Mouse (Mus musculus) MEL (cell line): ENCODE data around the gene Kirrel3. TPM values are rescaled to one million over a fixed set of nuclear protein-coding genes. Genes with fewer than 3 reads are reported as not detected.

ENCODE experiments used
- DNase-seq: peaks from one replicate; pipeline ENCODE4 v3.0.0; 2011; ENCODE audit warnings: low read depth, low spot score
- H3K27ac ChIP-seq: 2 replicates; pipeline ENCODE4 v1.5.1; 2012; ENCODE audit warnings: low read depth, mild to moderate bottlenecking, control low read depth, low read length, moderate library complexity; ENCODE audit not compliant: control insufficient read depth
- H3K27me3 ChIP-seq, 2 experiments: fragments of 150-350 bp in 1 of 2; sonication (generic) in 1 of 2; 2 replicates each; pipeline ENCODE4 v1.6.1; 2012; ENCODE audit warnings: low read length in 2 of 2, mild to moderate bottlenecking in 2 of 2, improper control_type of control experiment in 1 of 2, moderate library complexity in 1 of 2; ENCODE audit not compliant: insufficient read depth in 2 of 2, control insufficient read depth in 1 of 2
- H3K36me3 ChIP-seq, 2 experiments: 2 replicates each; pipeline ENCODE4 v1.6.1; 2012 to 2014; ENCODE audit warnings: low read length in 2 of 2, improper control_type of control experiment in 1 of 2, inconsistent platforms in 1 of 2, mild to moderate bottlenecking in 1 of 2; ENCODE audit not compliant: insufficient read depth in 2 of 2, control insufficient read depth in 1 of 2
- H3K4me1 ChIP-seq, 2 experiments: fragments of 150-350 bp in 1 of 2; sonication (generic) in 1 of 2; 2 replicates each; pipeline ENCODE4 v1.6.1; 2012; ENCODE audit warnings: low read length in 2 of 2, improper control_type of control experiment in 1 of 2, mild to moderate bottlenecking in 1 of 2; ENCODE audit not compliant: insufficient read depth in 2 of 2, control insufficient read depth in 1 of 2
- H3K4me3 ChIP-seq, 2 experiments: fragments of 150-350 bp in 1 of 2; sonication (generic) in 1 of 2; 2 replicates each; pipeline ENCODE4 v1.5.1; 2012; ENCODE audit warnings: low read depth in 2 of 2, low read length in 2 of 2, mild to moderate bottlenecking in 2 of 2, moderate library complexity in 2 of 2, control low read depth in 1 of 2, improper control_type of control experiment in 1 of 2; ENCODE audit not compliant: control insufficient read depth in 1 of 2, insufficient read depth in 1 of 2
- H3K79me2 ChIP-seq: 2 replicates; pipeline ENCODE4 v1.6.1; 2012; ENCODE audit warnings: mild to moderate bottlenecking, low read length, moderate library complexity; ENCODE audit not compliant: control insufficient read depth, poor library complexity, insufficient read depth
- H3K9ac ChIP-seq: 2 replicates; pipeline ENCODE4 v1.6.1; 2012; ENCODE audit warnings: low read depth, mild to moderate bottlenecking, control low read depth, low read length, moderate library complexity; ENCODE audit not compliant: control insufficient read depth, poor library complexity, severe bottlenecking
- H3K9me3 ChIP-seq: fragments of 150-350 bp; sonication (generic); replicated peaks from 2 replicates; pipeline ENCODE4 v1.6.1; 2012; ENCODE audit warnings: mild to moderate bottlenecking, low read length, improper control_type of control experiment, moderate library complexity; ENCODE audit not compliant: insufficient read depth
- CTCF ChIP-seq, 3 experiments: IDR thresholded peaks in 2 of 3; conservative IDR thresholded peaks in 1 of 3; 2 replicates each; pipeline ENCODE4 v1.5.1; 2011 to 2012; ENCODE audit warnings: low read length in 3 of 3, low read depth in 2 of 3, mild to moderate bottlenecking in 2 of 3, improper control_type of control experiment in 1 of 3, inconsistent platforms in 1 of 3, mixed read lengths in 1 of 3, moderate library complexity in 1 of 3; ENCODE audit not compliant: control insufficient read depth in 1 of 3, insufficient read depth in 1 of 3, poor library complexity in 1 of 3, severe bottlenecking in 1 of 3
- ELF1 ChIP-seq: IDR thresholded peaks from 2 replicates; pipeline ENCODE4 v1.6.1; 2014; ENCODE audit warnings: low read depth, mild to moderate bottlenecking, inconsistent platforms, low read length, improper control_type of control experiment, moderate library complexity
- EP300 ChIP-seq, 2 experiments: IDR thresholded peaks; 2 replicates each; pipeline ENCODE4 v1.6.1; 2011; ENCODE audit warnings: improper control_type of control experiment in 2 of 2, low read length in 2 of 2, low read depth in 1 of 2, mild to moderate bottlenecking in 1 of 2
- JUND ChIP-seq: IDR thresholded peaks from 2 replicates; pipeline ENCODE4 v1.6.1; 2011; ENCODE audit warnings: low read depth, mild to moderate bottlenecking, improper control_type of control experiment, low read length
- KAT2A ChIP-seq: conservative IDR thresholded peaks from 2 replicates; pipeline ENCODE4 v1.6.1; 2012; ENCODE audit warnings: low read depth, low read length, improper control_type of control experiment, inconsistent platforms
- MEF2A ChIP-seq: IDR thresholded peaks from 2 replicates; pipeline ENCODE4 v1.6.1; 2014; ENCODE audit warnings: low read depth, mild to moderate bottlenecking, inconsistent platforms, low read length, improper control_type of control experiment; ENCODE audit not compliant: poor library complexity, insufficient replicate concordance, severe bottlenecking; ENCODE audit errors: extremely low read depth
- NELFE ChIP-seq: IDR thresholded peaks from 2 replicates; pipeline ENCODE4 v1.6.1; 2011; ENCODE audit warnings: low read depth, low read length, improper control_type of control experiment
- NRF1 ChIP-seq: IDR thresholded peaks from 2 replicates; pipeline ENCODE4 v1.6.1; 2014; ENCODE audit warnings: low read depth, mild to moderate bottlenecking, inconsistent platforms, low read length, improper control_type of control experiment, moderate library complexity; ENCODE audit not compliant: poor library complexity, insufficient read depth, severe bottlenecking
- POLR2A ChIP-seq, 2 experiments: IDR thresholded peaks; 2 replicates each; pipeline ENCODE4 v1.6.1; 2011 to 2012; ENCODE audit warnings: low read length in 2 of 2, mild to moderate bottlenecking in 2 of 2, control low read depth in 1 of 2, improper control_type of control experiment in 1 of 2, low read depth in 1 of 2, moderate library complexity in 1 of 2; ENCODE audit not compliant: control insufficient read depth in 1 of 2, insufficient read depth in 1 of 2, poor library complexity in 1 of 2
- TAL1 ChIP-seq: IDR thresholded peaks from 2 replicates; pipeline ENCODE4 v1.6.1; 2012; ENCODE audit warnings: mild to moderate bottlenecking, inconsistent platforms, low read length, moderate library complexity, mixed read lengths
- UBTF ChIP-seq: IDR thresholded peaks from 2 replicates; pipeline ENCODE4 v1.6.1; 2012; ENCODE audit warnings: low read depth, mild to moderate bottlenecking, inconsistent platforms, low read length, improper control_type of control experiment, moderate library complexity, borderline replicate concordance; ENCODE audit not compliant: insufficient read depth
- USF2 ChIP-seq, 2 experiments: IDR thresholded peaks; 2 replicates each; pipeline ENCODE4 v1.6.1; 2011 to 2012; ENCODE audit warnings: improper control_type of control experiment in 2 of 2, low read length in 2 of 2, borderline replicate concordance in 1 of 2, inconsistent platforms in 1 of 2, low read depth in 1 of 2, mild to moderate bottlenecking in 1 of 2; ENCODE audit not compliant: insufficient read depth in 1 of 2
- ZKSCAN1 ChIP-seq: IDR thresholded peaks from 2 replicates; pipeline ENCODE4 v1.6.1; 2012; ENCODE audit warnings: low read depth, mild to moderate bottlenecking, inconsistent platforms, low read length, improper control_type of control experiment, moderate library complexity
- ZNF384 ChIP-seq: IDR thresholded peaks from 2 replicates; pipeline ENCODE4 v1.6.1; 2012; ENCODE audit warnings: low read depth, mild to moderate bottlenecking, inconsistent platforms, low read length, improper control_type of control experiment
- polyA plus RNA-seq, 2 experiments: library from polyadenylated mRNA; stranded (reverse) in 1 of 2; unstranded in 1 of 2; fragments of >175 nt in 1 of 2; fragments of >200 nt in 1 of 2; gene quantifications; 2 replicates each; pipeline versions ENCODE4 v1.2.1 to v1.2.4; 2012; ENCODE audit warnings: low replicate concordance in 2 of 2, low read depth in 1 of 2; ENCODE audit not compliant: insufficient read length in 2 of 2, insufficient read depth in 1 of 2, missing spikeins in 1 of 2
- total RNA-seq: library from RNA; depleted of rRNA; stranded (reverse); fragments of 300-350 nt; gene quantifications from 2 replicates; pipeline ENCODE4 v1.2.3, GENCODE M21; 2012

Gene Kirrel3
- total and polyA plus RNA-seq, 3 experiments = 0.06 TPM; not detected in 2

- no peaks in the 10 kb centered on the region for H3K36me3 ChIP-seq
- H3K27ac ChIP-seq = no peak overlapping the region
- H3K4me1 ChIP-seq = no peaks in the 10 kb centered on the region
- no peak for DNase-seq
- H3K4me3 ChIP-seq = no peak overlapping the region
- no peak overlapping the region for H3K9ac ChIP-seq
- H3K79me2 ChIP-seq = no peaks in the 10 kb centered on the region
- no peaks in the 10 kb centered on the region for H3K27me3 ChIP-seq
- H3K9me3 ChIP-seq = no peaks in the 10 kb centered on the region
- TF ChIP-seq ZKSCAN1 (no peak), UBTF (no peak)
Measured at GRCm38 (mm10) chr9:34561281-34561680, 75.6 kb downstream of the Kirrel3 start.

GRCm38 (mm10) chr9:34562437-34563000, 76.8 kb downstream of the Kirrel3 start:
- no peak overlapping the region for H3K4me3 ChIP-seq
- no peak for TF ChIP-seq POLR2A (IDR thresholded peaks at IDR 0.05; ENCODE audit: control insufficient read depth in 1 of 2, insufficient read depth in 1 of 2, low read depth in 1 of 2, low read length in 2 of 2, poor library complexity in 1 of 2)
- TF ChIP-seq NELFE = no peak
- no peak overlapping the region for H3K27ac ChIP-seq
- H3K27me3 ChIP-seq = no peaks in the 10 kb centered on the region
- H3K79me2 ChIP-seq = no peaks in the 10 kb centered on the region
- no peak overlapping the region for H3K9ac ChIP-seq
- no peaks in the 10 kb centered on the region for H3K36me3 ChIP-seq
- no peak for DNase-seq
- H3K9me3 ChIP-seq = no peaks in the 10 kb centered on the region
- H3K4me1 ChIP-seq = no peaks in the 10 kb centered on the region

- H3K79me2 ChIP-seq = no peaks in the 10 kb centered on the region
- H3K4me1 ChIP-seq = no peaks in the 10 kb centered on the region
- H3K27ac ChIP-seq = no peak overlapping the region
- H3K9me3 ChIP-seq = no peaks in the 10 kb centered on the region
- H3K27me3 ChIP-seq = no peaks in the 10 kb centered on the region; a peak in 1 of 4 replicates
- no peak for TF ChIP-seq JUND
- TF ChIP-seq NRF1 = no peak
- no peak for TF ChIP-seq CTCF (IDR thresholded peaks at IDR 0.05 in 2 of 3, conservative IDR thresholded peaks at IDR 0.05 in 1 of 3; ENCODE audit: control insufficient read depth in 1 of 3, insufficient read depth in 1 of 3, low read depth in 2 of 3, low read length in 3 of 3, poor library complexity in 1 of 3, severe bottlenecking in 1 of 3)
- TF ChIP-seq UBTF = no peak
- TF ChIP-seq ZNF384 = no peak
- TF ChIP-seq TAL1 = no peak
- no peak for TF ChIP-seq ELF1
- TF ChIP-seq KAT2A = no peak
- no peak for TF ChIP-seq MEF2A
- TF ChIP-seq EP300 (IDR thresholded peaks at IDR 0.05; ENCODE audit: low read depth in 1 of 2, low read length in 2 of 2) = no peak
- no peak for TF ChIP-seq USF2 (IDR thresholded peaks at IDR 0.05; ENCODE audit: borderline replicate concordance in 1 of 2, insufficient read depth in 1 of 2, low read depth in 1 of 2, low read length in 2 of 2)
- TF ChIP-seq, all 39 proteins: peak for 0
- no peaks in the 10 kb centered on the region for H3K36me3 ChIP-seq
- no peak overlapping the region for H3K4me3 ChIP-seq
- DNase-seq = no peak
- H3K9ac ChIP-seq = no peak overlapping the region
Measured at GRCm38 (mm10) chr9:34573906-34574305, 88.2 kb downstream of the Kirrel3 start.
